ENCODE assay signal across 15 mouse cellular contexts in the genomic region with DNA sequence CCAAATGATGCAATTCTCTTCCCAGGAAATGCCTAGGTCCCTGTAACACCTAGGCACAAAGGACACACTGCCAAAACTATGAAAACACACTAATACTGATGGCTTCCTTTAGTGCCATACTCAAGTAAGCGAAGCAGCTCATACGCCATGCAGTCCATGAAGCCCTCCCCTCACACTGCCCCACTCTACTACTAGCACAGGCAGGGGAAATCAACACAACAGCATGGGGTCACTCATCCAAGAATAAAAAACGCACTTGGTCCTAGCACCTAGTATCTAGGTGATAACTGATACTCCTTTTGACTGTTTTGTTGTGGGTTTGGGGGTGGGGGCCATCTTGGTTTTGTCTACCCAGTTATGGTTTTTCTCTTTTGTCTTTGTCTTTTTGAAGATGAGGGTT. TPM values are rescaled to one million over a fixed set of nuclear protein-coding genes. Genes with fewer than 3 reads are reported as not detected.
DNase-seq lines count a peak whose midpoint lies in the region; ATAC-seq and TF ChIP-seq lines count a peak whose summit lies in the region.
"Had no signal": no experiment of that assay in that cellular context is flagged by ENCODE, and none has a peak within 500 bp of the region (broad histone marks: within the 10 kb centered on the region; RNA-seq: fewer than 3 reads in every experiment).

No protein-coding gene starts in this region.

- no peaks in the 10 kb centered on the region for H3K27me3 ChIP-seq in forebrain, embryonic 13.5 days
- no peaks in the 10 kb centered on the region for H3K27me3 ChIP-seq in forebrain, embryonic 11.5 days (ENCODE audit: control insufficient read depth, insufficient read depth, low read length)
- H3K27me3 ChIP-seq in hindbrain, embryonic 14.5 days (ENCODE audit: control insufficient read depth, insufficient read depth, low read length), result no peaks in the 10 kb centered on the region
- H3K27me3 ChIP-seq: liver, embryonic 15.5 days; Patski had no signal

- WGBS in forebrain, embryonic 13.5 days, result 83% methylated on average over 3 of the region's 3 CpGs
- WGBS in forebrain, embryonic 11.5 days, result 85% methylated on average over 3 of the region's 3 CpGs
- 93% methylated on average over 3 of the region's 3 CpGs for WGBS in hindbrain, embryonic 14.5 days

- H3K9ac ChIP-seq in forebrain, embryonic 13.5 days, result no peak overlapping the region
- H3K9ac ChIP-seq in forebrain, embryonic 11.5 days (ENCODE audit: low read length), result no peak overlapping the region
- 0 out of 2 replicates have a peak overlapping the region, but pooled peaks have one; percentile 4 for H3K9ac ChIP-seq in hindbrain, embryonic 14.5 days
- H3K9ac ChIP-seq: liver, embryonic 15.5 days had no signal

- no peaks in the 10 kb centered on the region for H3K9me3 ChIP-seq in forebrain, embryonic 13.5 days (replicated peaks)
- H3K9me3 ChIP-seq in forebrain, embryonic 11.5 days (ENCODE audit: control insufficient read depth, low read length), result no peaks in the 10 kb centered on the region
- H3K9me3 ChIP-seq in hindbrain, embryonic 14.5 days (ENCODE audit: control insufficient read depth, low read length), result no peaks in the 10 kb centered on the region
- H3K9me3 ChIP-seq: embryonic facial prominence, embryonic 10.5 days; liver, embryonic 15.5 days had no signal

- no peak for TF ChIP-seq CTCF in layer of hippocampus, adult 2 months (conservative IDR thresholded peaks at IDR 0.05)

- ATAC-seq in forebrain, embryonic 13.5 days, result peak; percentile 48; the same call in 1 of the 2 replicates
- no peak for ATAC-seq in forebrain, embryonic 11.5 days (replicated peaks; ENCODE audit: low FRiP score)
- ATAC-seq in CD4-positive, CD25-positive, alpha-beta regulatory T cell, adult 4 months, result peak; percentile 5
- 0 out of 2 replicates have a peak, but pooled peaks have one; percentile 14 for ATAC-seq in hindbrain, embryonic 14.5 days (ENCODE audit: low FRiP score)
- ATAC-seq in activated CD4-positive, CD25-positive, alpha-beta regulatory T cell, adult 4 months, result no peak
- ATAC-seq: Patski had no signal

- no peak for DNase-seq in forebrain, embryonic 11.5 days (ENCODE audit: low spot score)
- no peak for DNase-seq in layer of hippocampus, adult 2 months (ENCODE audit: low spot score in 2 of 2)
- no peak for DNase-seq in layer of hippocampus, adult 9-10 months (ENCODE audit: low spot score)
- DNase-seq in hindbrain, embryonic 14.5 days (ENCODE audit: low spot score), result no peak
- no peak for DNase-seq in adrenal gland, postnatal 14 days

- H3K4me3 ChIP-seq in forebrain, embryonic 13.5 days, result no peak overlapping the region
- no peak overlapping the region for H3K4me3 ChIP-seq in forebrain, embryonic 11.5 days (ENCODE audit: low read depth, low read length)
- no peak overlapping the region for H3K4me3 ChIP-seq in layer of hippocampus, adult 2 months
- no peak overlapping the region for H3K4me3 ChIP-seq in hindbrain, embryonic 14.5 days (replicated peaks; ENCODE audit: low read length)
- H3K4me3 ChIP-seq: embryonic facial prominence, embryonic 10.5 days; liver, embryonic 15.5 days had no signal

- no peak overlapping the region for H3K4me2 ChIP-seq in forebrain, embryonic 13.5 days
- H3K4me2 ChIP-seq in forebrain, embryonic 11.5 days (ENCODE audit: low read depth, low read length, severe bottlenecking), result no peak overlapping the region
- no peak overlapping the region for H3K4me2 ChIP-seq in hindbrain, embryonic 14.5 days (replicated peaks)
- H3K4me2 ChIP-seq: heart, embryonic 11.5 days; liver, embryonic 15.5 days had no signal

- peaks cover 16% of the 10 kb centered on the region for H3K36me3 ChIP-seq in forebrain, embryonic 13.5 days (ENCODE audit: poor library complexity, severe bottlenecking)
- no peaks in the 10 kb centered on the region; the same call in 1 of the 2 replicates for H3K36me3 ChIP-seq in forebrain, embryonic 11.5 days (ENCODE audit: control insufficient read depth, insufficient read depth, low read length)
- H3K36me3 ChIP-seq in hindbrain, embryonic 14.5 days (replicated peaks; ENCODE audit: control insufficient read depth, insufficient read depth), result peaks cover 31% of the 10 kb centered on the region

- H3K27ac ChIP-seq in forebrain, embryonic 13.5 days, result no peak overlapping the region
- no peak overlapping the region for H3K27ac ChIP-seq in forebrain, embryonic 11.5 days (ENCODE audit: low read depth, low read length)
- peak overlapping the region; percentile 90 for H3K27ac ChIP-seq in layer of hippocampus, adult 2 months
- H3K27ac ChIP-seq in hindbrain, embryonic 14.5 days, result 0 out of 2 replicates have a peak overlapping the region, but pooled peaks have one; percentile 29
- H3K27ac ChIP-seq: embryonic facial prominence, embryonic 10.5 days; kidney, postnatal 0 days; liver, embryonic 15.5 days had no signal

- H3K4me1 ChIP-seq in forebrain, embryonic 13.5 days, result peaks cover 28% of the 10 kb centered on the region
- no peaks in the 10 kb centered on the region for H3K4me1 ChIP-seq in forebrain, embryonic 11.5 days (replicated peaks; ENCODE audit: control insufficient read depth, insufficient read depth, low read length)
- peaks cover 17% of the 10 kb centered on the region for H3K4me1 ChIP-seq in hindbrain, embryonic 14.5 days (replicated peaks; ENCODE audit: control insufficient read depth, insufficient read depth, low read length)

RNA-seq across cellular contexts. Expression of gene A730071L15Rik, which starts 12.4 kb away (rescaled TPM):
- 0.69 and 0.79 TPM in 2 replicates for polyA plus RNA-seq in forebrain, embryonic 13.5 days (2015; fragmentation: Nextera tagmentation; extraction: Ambion mirVana)
- 0.55 and 0.72 TPM in 2 replicates for polyA plus RNA-seq in forebrain, embryonic 11.5 days (2014; fragmentation: Nextera tagmentation; extraction: Ambion mirVana)
- total RNA-seq in layer of hippocampus, adult 2 months (2021), result under 1 TPM in 1 of 2 experiments, not detected in 1; 0.31 TPM
- polyA plus RNA-seq in CD4-positive, CD25-positive, alpha-beta regulatory T cell, adult 4 months (2017; shearing (Covaris generic)), result under 1 TPM in 1 of 2 experiments, not detected in 1; 0.56 TPM
- polyA plus RNA-seq in hindbrain, embryonic 14.5 days (2014; fragmentation: Nextera tagmentation; extraction: Ambion mirVana), result 0.31 and 0.42 TPM in 2 replicates
- not detected in 2 replicates for total RNA-seq in adrenal gland, postnatal 14 days (2021)
- polyA plus RNA-seq in activated CD4-positive, CD25-positive, alpha-beta regulatory T cell, adult 4 months (2017; shearing (Covaris generic)), result not detected
- total RNA-seq: heart, postnatal 14 days; left cerebral cortex, postnatal 14 days had no signal

RNA-seq across cellular contexts. Expression of gene Nudcd3, which starts 12.8 kb away (rescaled TPM):
- polyA plus RNA-seq in forebrain, embryonic 13.5 days (2015; fragmentation: Nextera tagmentation; extraction: Ambion mirVana), result 57.0 and 65.3 TPM in 2 replicates
- 47.9 and 55.1 TPM in 2 replicates for polyA plus RNA-seq in forebrain, embryonic 11.5 days (2014; fragmentation: Nextera tagmentation; extraction: Ambion mirVana)
- 100 to 1,000 TPM; 117 to 118 TPM for total RNA-seq in layer of hippocampus, adult 2 months (2021)
- polyA plus RNA-seq in CD4-positive, CD25-positive, alpha-beta regulatory T cell, adult 4 months (2017; shearing (Covaris generic)), result 10 to 100 TPM; 32.3 to 52.0 TPM
- polyA plus RNA-seq in hindbrain, embryonic 14.5 days (2014; fragmentation: Nextera tagmentation; extraction: Ambion mirVana), result 57.0 and 57.7 TPM in 2 replicates
- 46.6 and 49.7 TPM in 2 replicates for total RNA-seq in adrenal gland, postnatal 14 days (2021)
- polyA plus RNA-seq in activated CD4-positive, CD25-positive, alpha-beta regulatory T cell, adult 4 months (2017; shearing (Covaris generic)), result 10 to 100 TPM; 28.9 to 32.6 TPM

RNA-seq across cellular contexts. Expression of gene Npc1l1, which starts 42.5 kb away (rescaled TPM):
- 0.04 and 0.05 TPM in 2 replicates for polyA plus RNA-seq in forebrain, embryonic 13.5 days (2015; fragmentation: Nextera tagmentation; extraction: Ambion mirVana)
- polyA plus RNA-seq in forebrain, embryonic 11.5 days (2014; fragmentation: Nextera tagmentation; extraction: Ambion mirVana), result not detected in 2 replicates
- total RNA-seq in layer of hippocampus, adult 2 months (2021), result under 1 TPM; 0.27 to 0.51 TPM
- under 1 TPM; 0.07 to 0.13 TPM for polyA plus RNA-seq in CD4-positive, CD25-positive, alpha-beta regulatory T cell, adult 4 months (2017; shearing (Covaris generic))
- polyA plus RNA-seq in hindbrain, embryonic 14.5 days (2014; fragmentation: Nextera tagmentation; extraction: Ambion mirVana), result 0.04 and 0.14 TPM in 2 replicates
- total RNA-seq in adrenal gland, postnatal 14 days (2021), result not detected in 2 replicates
- not detected for polyA plus RNA-seq in activated CD4-positive, CD25-positive, alpha-beta regulatory T cell, adult 4 months (2017; shearing (Covaris generic))
- polyA plus RNA-seq: embryonic facial prominence, embryonic 10.5 days; heart, embryonic 11.5 days had no signal

Comparison
In these comparisons a context has a peak if more than half of its experiments do, and no peak if none do; other contexts are left out.
1. ATAC-seq: peak in forebrain, embryonic 13.5 days (single experiment), CD4-positive, CD25-positive, alpha-beta regulatory T cell, adult 4 months (single experiment) and hindbrain, embryonic 14.5 days (single experiment); none in forebrain, embryonic 11.5 days (single experiment) and activated CD4-positive, CD25-positive, alpha-beta regulatory T cell, adult 4 months (single experiment).
2. H3K27ac ChIP-seq: peak in layer of hippocampus, adult 2 months (single experiment) and hindbrain, embryonic 14.5 days (single experiment); none in forebrain, embryonic 13.5 days (single experiment) and forebrain, embryonic 11.5 days (single experiment).